Mouse (Mus musculus): Measurements from ENCODE around the gene Dnm2. TPM values are rescaled to one million over a fixed set of nuclear protein-coding genes. Genes with fewer than 3 reads are reported as not detected.
"Not testable (repeated sequence)": the region's sequence is repeated elsewhere in the genome, so short reads cannot be mapped to it uniquely, and the experiment has no call there.

Gene Dnm2
- polyA plus RNA-seq, 1 experiment from 2014 or later = 76.0 TPM

DNA sequence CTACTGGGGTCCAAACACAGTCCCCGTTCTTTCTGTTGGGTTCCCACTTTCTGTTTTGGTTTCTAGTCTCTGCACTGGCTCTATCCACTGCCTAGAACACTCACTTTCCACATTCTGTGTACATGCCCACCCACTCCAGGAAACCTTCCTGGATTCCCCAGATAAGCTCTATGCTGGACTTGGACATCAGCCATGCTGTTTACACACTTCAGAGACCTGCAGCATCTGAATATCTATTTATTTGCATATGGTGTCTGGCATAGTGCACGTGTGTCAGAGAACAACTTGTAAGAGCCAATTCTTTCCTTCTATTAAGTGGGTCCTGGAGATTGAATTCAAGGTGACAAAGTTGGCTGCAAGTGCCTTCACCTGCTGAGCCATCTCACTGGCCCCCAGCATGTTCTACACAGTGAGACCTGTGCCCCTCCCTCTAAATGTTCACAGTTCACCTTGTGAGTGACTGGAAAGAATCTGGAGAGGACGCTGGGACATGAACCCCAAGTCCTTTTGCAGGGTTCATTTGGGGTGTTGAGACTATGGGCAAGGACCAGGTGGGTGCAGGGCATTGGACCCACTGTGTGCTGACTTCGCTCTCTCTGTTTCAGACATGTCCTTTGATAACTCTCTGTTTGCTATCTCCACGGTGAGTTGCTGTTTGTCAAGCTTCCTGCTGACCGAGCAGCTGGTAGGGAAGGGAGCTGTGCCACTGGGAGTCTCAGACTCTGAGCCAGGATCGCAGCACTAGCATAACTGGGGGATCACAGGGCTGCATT, 115.5 kb downstream of the Dnm2 start:
- H3K4me1 ChIP-seq (replicated peaks; ENCODE audit: control insufficient read depth, insufficient read depth) = no peaks in the 10 kb centered on the region
- no peaks in the 10 kb centered on the region for H3K9me3 ChIP-seq (ENCODE audit: control insufficient read depth, low read length)
- H3K27ac ChIP-seq (replicated peaks) = no peak overlapping the region
- H3K4me3 ChIP-seq (ENCODE audit: low read depth, low read length) = no peak overlapping the region
- no peaks in the 10 kb centered on the region for H3K27me3 ChIP-seq (ENCODE audit: control insufficient read depth, insufficient read depth, low read length)
- no peaks in the 10 kb centered on the region for H3K36me3 ChIP-seq (ENCODE audit: control insufficient read depth, insufficient read depth, low read length)
- ATAC-seq (ENCODE audit: low FRiP score, low TSS enrichment) (no peak), DNase-seq (ENCODE audit: low spot score) (no peak)
- H3K4me2 ChIP-seq (replicated peaks; ENCODE audit: low read depth) = no peak overlapping the region
- no peak for TF ChIP-seq CTCF (IDR thresholded peaks at IDR 0.05; ENCODE audit: low read depth)
- TF ChIP-seq EP300 (optimal IDR thresholded peaks at IDR 0.05) = no peak
- no peak overlapping the region for H3K9ac ChIP-seq (ENCODE audit: low read length)
- 63% methylated on average over 7 of the region's 7 CpGs for WGBS

DNA sequence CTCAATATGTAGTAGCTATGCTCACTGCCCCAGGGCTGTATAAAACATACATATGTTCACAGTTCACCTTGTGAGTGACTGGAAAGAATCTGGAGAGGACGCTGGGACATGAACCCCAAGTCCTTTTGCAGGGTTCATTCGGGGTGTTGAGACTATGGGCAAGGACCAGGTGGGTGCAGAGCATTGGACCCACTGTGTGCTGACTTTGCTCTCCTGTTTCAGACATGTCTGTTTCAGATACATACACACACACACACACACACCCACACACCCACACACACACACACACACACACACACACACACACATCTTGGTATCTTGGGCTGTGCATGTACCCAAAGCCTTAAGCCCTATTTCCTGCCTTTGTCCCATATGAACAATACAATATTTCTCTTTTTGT, 117.3 kb downstream of the Dnm2 start:
- WGBS = 85% methylated on average over 2 of the region's 2 CpGs
- H3K4me3 ChIP-seq (ENCODE audit: low read depth, low read length); DNase-seq (ENCODE audit: low spot score); H3K27me3 ChIP-seq (ENCODE audit: control insufficient read depth, insufficient read depth, low read length); H3K4me1 ChIP-seq (replicated peaks; ENCODE audit: control insufficient read depth, insufficient read depth); H3K27ac ChIP-seq (replicated peaks); H3K4me2 ChIP-seq (replicated peaks; ENCODE audit: low read depth); H3K36me3 ChIP-seq (ENCODE audit: control insufficient read depth, insufficient read depth, low read length); H3K9me3 ChIP-seq (ENCODE audit: control insufficient read depth, low read length); H3K9ac ChIP-seq (ENCODE audit: low read length); ATAC-seq (ENCODE audit: low FRiP score, low TSS enrichment): not testable (repeated sequence)

DNA sequence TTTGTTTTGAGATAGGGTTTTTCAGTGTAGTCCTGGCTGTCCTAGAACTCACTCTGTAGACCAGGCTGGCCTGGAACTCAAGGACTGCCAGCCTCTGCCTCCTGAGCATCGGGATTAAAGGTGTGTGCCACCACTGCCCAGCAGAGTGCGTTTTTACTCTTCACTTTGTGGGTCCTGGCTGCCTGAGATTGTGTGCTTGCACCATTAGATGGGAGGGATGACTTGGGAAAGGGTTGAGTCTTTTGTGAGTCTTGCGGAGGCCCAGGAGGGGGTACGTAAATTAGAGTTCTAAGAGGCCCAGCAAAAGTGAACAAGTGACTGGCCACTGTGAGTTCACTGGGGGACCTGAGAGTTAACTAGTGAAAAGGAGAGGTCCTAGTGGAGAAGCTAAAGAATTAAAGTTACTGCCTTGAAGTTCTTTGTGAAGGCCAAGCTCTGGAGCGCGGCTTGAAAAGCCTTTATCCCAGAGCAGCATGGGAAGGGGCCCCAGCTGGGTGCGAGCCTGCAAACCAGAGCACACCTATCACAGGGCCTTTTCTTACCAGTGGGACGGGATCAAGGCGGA, 120.7 kb downstream of the Dnm2 start:
- Histone ChIP-seq H3K9ac (ENCODE audit: low read length) (peak overlapping the region; percentile 61), H3K4me2 (replicated peaks; ENCODE audit: low read depth) (peak overlapping the region; percentile 57), H3K9me3 (ENCODE audit: control insufficient read depth, low read length) (no peaks in the 10 kb centered on the region), H3K27me3 (ENCODE audit: control insufficient read depth, insufficient read depth, low read length) (no peaks in the 10 kb centered on the region), H3K27ac (replicated peaks) (peak overlapping the region; percentile 90), H3K36me3 (ENCODE audit: control insufficient read depth, insufficient read depth, low read length) (no peaks in the 10 kb centered on the region), H3K4me3 (ENCODE audit: low read depth, low read length) (peak overlapping the region; percentile 57), H3K4me1 (replicated peaks; ENCODE audit: control insufficient read depth, insufficient read depth) (peaks cover 3% of the 10 kb centered on the region; the same call in 1 of the 2 replicates)
- DNase-seq (ENCODE audit: low spot score) (no peak), ATAC-seq (ENCODE audit: low FRiP score, low TSS enrichment) (peak; percentile 82)
- TF ChIP-seq EP300 (optimal IDR thresholded peaks at IDR 0.05) = no peak
- peak; percentile 21; the same call in 1 of the 2 replicates for TF ChIP-seq CTCF (IDR thresholded peaks at IDR 0.05; ENCODE audit: low read depth)
- WGBS = 3% methylated on average over 9 of the region's 9 CpGs

DNA sequence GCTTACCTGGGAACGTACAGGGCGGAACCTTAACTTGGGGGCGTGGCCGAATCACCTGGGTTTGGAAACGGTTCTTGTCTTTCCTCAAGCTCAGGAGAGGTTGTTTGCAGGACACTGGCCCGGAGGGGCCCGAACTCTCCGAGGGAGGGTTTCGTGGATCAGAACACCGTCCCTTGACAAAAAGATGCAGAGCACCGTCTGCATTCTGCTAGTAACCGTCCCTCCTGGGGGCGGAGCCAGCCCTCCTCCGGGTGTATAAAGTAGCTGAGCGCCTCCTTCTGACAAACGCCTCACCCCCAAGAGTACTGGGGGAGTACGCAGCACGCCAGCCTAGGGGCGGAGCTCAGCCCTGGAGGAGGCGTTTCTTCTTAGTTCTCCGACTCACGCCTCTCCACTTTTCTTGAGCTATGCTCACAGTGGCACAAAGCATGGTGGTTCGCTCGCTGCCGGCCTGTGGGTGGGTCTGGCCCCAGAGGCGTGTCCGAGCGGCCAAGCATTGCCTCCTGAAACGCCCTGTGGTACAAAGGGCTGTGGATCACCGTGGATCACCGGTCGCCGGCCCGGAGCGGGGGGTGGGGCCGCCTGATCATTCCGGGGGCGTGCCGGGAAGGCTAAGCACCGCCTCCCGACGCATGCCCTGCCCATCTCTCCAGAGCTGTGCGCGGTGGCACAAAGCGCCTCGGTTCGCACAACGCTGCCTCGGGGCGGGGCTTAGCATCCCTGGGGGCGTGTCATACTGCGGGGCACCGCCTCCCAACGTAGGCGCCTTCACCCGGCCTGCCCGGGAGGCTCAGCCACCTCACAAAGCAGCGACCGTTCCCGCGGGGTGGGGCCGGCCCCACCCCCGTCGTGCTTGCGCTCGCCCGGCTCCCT, 121.4 kb downstream of the Dnm2 start:
- Histone ChIP-seq H3K36me3 (ENCODE audit: control insufficient read depth, insufficient read depth, low read length) (no peaks in the 10 kb centered on the region), H3K4me3 (ENCODE audit: low read depth, low read length) (peak overlapping the region; percentile 57), H3K4me1 (replicated peaks; ENCODE audit: control insufficient read depth, insufficient read depth) (peaks cover 3% of the 10 kb centered on the region; the same call in 1 of the 2 replicates), H3K9me3 (ENCODE audit: control insufficient read depth, low read length) (no peaks in the 10 kb centered on the region), H3K27me3 (ENCODE audit: control insufficient read depth, insufficient read depth, low read length) (no peaks in the 10 kb centered on the region), H3K9ac (ENCODE audit: low read length) (peak overlapping the region; percentile 95), H3K27ac (replicated peaks) (peak overlapping the region; percentile 90), H3K4me2 (replicated peaks; ENCODE audit: low read depth) (peak overlapping the region; percentile 57)
- DNase-seq (ENCODE audit: low spot score) = peak; percentile 100
- TF ChIP-seq CTCF (IDR thresholded peaks at IDR 0.05; ENCODE audit: low read depth) = peak; percentile 71
- no peak for TF ChIP-seq EP300 (optimal IDR thresholded peaks at IDR 0.05)
- ATAC-seq (ENCODE audit: low FRiP score, low TSS enrichment) = peak; percentile 94
- WGBS = under 1% methylated on average over 62 of the region's 67 CpGs

DNA sequence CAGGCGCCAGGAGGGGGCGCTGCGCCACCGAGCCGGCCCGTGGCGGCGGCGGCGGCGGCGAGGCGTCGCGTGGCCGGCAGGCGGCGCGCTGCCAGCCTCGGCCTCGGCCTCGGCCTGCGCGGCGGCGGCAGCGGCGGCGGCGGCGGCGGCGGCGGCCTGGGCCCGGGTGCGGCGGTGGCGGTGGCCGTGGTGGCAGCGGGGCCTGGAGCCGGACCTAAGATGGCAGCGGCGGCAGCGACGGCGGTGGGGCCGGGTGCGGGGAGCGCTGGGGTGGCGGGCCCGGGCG, 122.0 kb downstream of the Dnm2 start, which contains the start of gene Carm1:
Gene Carm1, plus strand, starts transcription at position 106 of the 286 bp plus-strand sequence.
- Histone ChIP-seq H3K36me3 (ENCODE audit: control insufficient read depth, insufficient read depth, low read length) (no peaks in the 10 kb centered on the region), H3K27ac (replicated peaks) (peak within 1 kb of the TSS; percentile 98), H3K4me3 (ENCODE audit: low read depth, low read length) (peak within 1 kb of the TSS; percentile 77), H3K27me3 (ENCODE audit: control insufficient read depth, insufficient read depth, low read length) (no peaks in the 10 kb centered on the region), H3K4me2 (replicated peaks; ENCODE audit: low read depth) (peak within 1 kb of the TSS; percentile 83), H3K4me1 (replicated peaks; ENCODE audit: control insufficient read depth, insufficient read depth) (peaks cover 3% of the 10 kb centered on the region; the same call in 1 of the 2 replicates), H3K9me3 (ENCODE audit: control insufficient read depth, low read length) (no peaks in the 10 kb centered on the region), H3K9ac (ENCODE audit: low read length) (peak within 1 kb of the TSS; percentile 95)
- no peak for DNase-seq (ENCODE audit: low spot score)
- WGBS = 0% methylated on average over 1 of the region's 52 CpGs
- ATAC-seq (ENCODE audit: low FRiP score, low TSS enrichment) = no peak
- no peak for TF ChIP-seq EP300 (optimal IDR thresholded peaks at IDR 0.05)
- no peak for TF ChIP-seq CTCF (IDR thresholded peaks at IDR 0.05; ENCODE audit: low read depth)

Data from stomach, postnatal 0 days (tissue).